Mouse (Mus musculus) heart, postnatal 0 days (tissue): ENCODE measurements around the gene Zfp30.

ENCODE experiments used
- CTCF ChIP-seq: IDR thresholded peaks from 2 replicates; pipeline ENCODE4 v1.5.1; 2016; ENCODE audit warnings: antibody characterized with exemption, control low read depth, low read depth
- EP300 ChIP-seq: IDR thresholded peaks from 2 replicates; pipeline ENCODE4 v1.6.1; 2016; ENCODE audit warnings: antibody characterized with exemption, low read depth

DNA sequence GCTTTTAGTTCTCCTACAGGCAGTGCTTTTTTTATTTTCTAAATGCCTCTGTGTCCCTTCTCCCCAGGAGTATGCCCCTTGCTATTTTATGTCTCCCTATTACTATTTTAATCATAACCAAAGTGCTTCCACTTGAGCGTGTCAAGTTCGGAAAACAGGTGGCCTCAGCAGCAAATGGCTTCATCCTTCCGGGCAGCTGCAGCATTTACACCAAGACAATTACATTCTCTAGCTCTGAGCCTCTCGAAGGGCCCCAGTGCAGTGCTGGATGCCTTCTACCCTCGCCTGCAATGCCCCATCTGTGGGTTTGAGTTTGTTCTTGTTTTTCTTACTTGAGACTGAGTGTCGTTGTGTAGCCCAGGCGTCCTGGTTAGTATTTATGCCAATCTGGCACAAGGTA, 10.3 kb upstream of the Zfp30 start:
- TF ChIP-seq EP300 (no peak), CTCF (no peak)
